Mouse (Mus musculus) limb, embryonic 10.5 days (tissue): ENCODE data around the gene Prg3. TPM values are rescaled to one million over a fixed set of nuclear protein-coding genes. Genes with fewer than 3 reads are reported as not detected.

Experiments
- DNase-seq: peaks from one replicate; pipeline ENCODE4 v3.0.0-alpha.2; 2017; ENCODE audit warnings: low spot score
- H3K27ac ChIP-seq: fragments of 300-500 bp; sonication (generic); 2 replicates; pipeline ENCODE4 v1.5.1; 2016; ENCODE audit warnings: mild to moderate bottlenecking
- H3K27me3 ChIP-seq: fragments of 300-500 bp; sonication (generic); 2 replicates; pipeline ENCODE4 v1.6.1; 2016; ENCODE audit warnings: low read depth, mild to moderate bottlenecking; ENCODE audit not compliant: poor library complexity, severe bottlenecking
- H3K36me3 ChIP-seq: fragments of 300-500 bp; sonication (generic); 2 replicates; pipeline ENCODE4 v1.6.1; 2016; ENCODE audit warnings: mild to moderate bottlenecking, moderate library complexity
- H3K4me1 ChIP-seq: fragments of 300-500 bp; sonication (generic); 2 replicates; pipeline ENCODE4 v1.6.1; 2016
- H3K4me3 ChIP-seq: fragments of 300-500 bp; sonication (generic); 2 replicates; pipeline ENCODE4 v1.5.1; 2016; ENCODE audit warnings: mild to moderate bottlenecking, moderate library complexity
- H3K9me3 ChIP-seq: fragments of 300-500 bp; sonication (generic); replicated peaks from 2 replicates; pipeline ENCODE4 v1.6.1; 2016; ENCODE audit warnings: mild to moderate bottlenecking
- WGBS: fragments of 180-500 bp; shearing (Covaris S2); methylation state at CpG from one replicate; pipeline ENCODE4 v1.1.7; 2016; 5-methylcytosine and 5-hydroxymethylcytosine counted together
- polyA plus RNA-seq: library from polyadenylated mRNA; unstranded; fragments of >200 nt; fragmentation: Nextera tagmentation; extraction: Ambion mirVana; gene quantifications from 2 replicates; pipeline ENCODE4 v1.2.1, GENCODE M21; 2016

The Prg3 gene
- polyA plus RNA-seq, 1 experiment from 2014 or later: 0.15 TPM

GRCm38 (mm10) chr2:85002575-85002974 is 14.6 kb downstream of the Prg3 start:
- Histone ChIP-seq H3K27me3 (no peaks in the 10 kb centered on the region), H3K4me1 (no peaks in the 10 kb centered on the region), H3K4me3 (no peak overlapping the region), H3K27ac (no peak overlapping the region), H3K36me3 (no peaks in the 10 kb centered on the region), H3K9me3 (no peaks in the 10 kb centered on the region)
- DNase-seq: no peak
- WGBS: 78% methylated on average over 8 of the region's 8 CpGs

GRCm38 (mm10) chr2:85004341-85004740 is 16.3 kb downstream of the Prg3 start:
- Histone ChIP-seq H3K9me3 (no peaks in the 10 kb centered on the region), H3K27me3 (no peaks in the 10 kb centered on the region), H3K36me3 (no peaks in the 10 kb centered on the region), H3K27ac (no peak overlapping the region), H3K4me3 (no peak overlapping the region), H3K4me1 (no peaks in the 10 kb centered on the region)
- 89% methylated on average over 4 of the region's 4 CpGs for WGBS
- no peak for DNase-seq

DNA sequence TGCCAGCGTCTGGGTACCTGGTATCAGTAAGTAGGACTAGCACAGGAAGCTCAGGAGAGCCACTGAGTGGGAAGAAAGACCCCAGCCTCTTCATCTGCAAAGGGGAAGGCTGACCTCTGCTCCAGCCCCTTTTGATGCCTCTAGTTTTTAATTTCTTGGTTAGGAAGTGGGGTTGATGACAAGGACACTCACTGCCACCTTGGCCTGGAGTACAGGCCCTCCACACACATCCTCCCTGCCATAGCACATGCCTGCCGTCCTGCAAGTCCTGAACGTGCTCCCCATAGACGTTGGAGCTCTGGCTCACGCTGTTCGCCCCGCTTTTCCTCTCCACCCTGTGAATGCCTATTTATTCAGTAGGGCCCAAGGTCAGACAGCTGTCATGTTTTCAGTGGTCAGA is 18.6 kb downstream of the Prg3 start:
- WGBS: 88% methylated on average over 7 of the region's 7 CpGs
- Histone ChIP-seq H3K9me3 (no peaks in the 10 kb centered on the region), H3K36me3 (no peaks in the 10 kb centered on the region), H3K27ac (no peak overlapping the region), H3K27me3 (no peaks in the 10 kb centered on the region), H3K4me3 (no peak overlapping the region), H3K4me1 (no peaks in the 10 kb centered on the region)
- no peak for DNase-seq

DNA sequence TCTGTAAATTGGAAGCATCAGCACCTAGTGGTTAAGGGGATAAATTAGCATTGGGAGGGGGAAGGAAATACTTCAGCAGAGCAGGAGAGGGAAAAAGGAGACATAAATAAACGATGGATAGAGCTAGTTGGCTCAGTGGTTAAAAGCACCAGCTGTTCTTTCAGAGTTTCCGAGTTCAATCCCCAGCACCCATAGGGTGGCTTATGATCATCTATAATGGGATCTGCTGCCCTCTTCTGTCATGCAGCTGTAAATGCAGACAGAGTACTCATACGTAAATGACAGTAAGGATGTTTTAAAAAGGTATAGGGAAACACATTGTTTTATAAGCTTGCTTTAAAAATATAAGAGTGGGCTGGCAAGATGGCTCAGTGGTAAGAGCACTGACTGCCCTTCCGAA is 19.7 kb downstream of the Prg3 start:
- WGBS: 34% methylated on average over 4 of the region's 4 CpGs
- Histone ChIP-seq H3K4me3 (no peak overlapping the region), H3K27me3 (no peaks in the 10 kb centered on the region), H3K9me3 (no peaks in the 10 kb centered on the region), H3K36me3 (no peaks in the 10 kb centered on the region), H3K27ac (no peak overlapping the region), H3K4me1 (no peaks in the 10 kb centered on the region)
- DNase-seq: no peak

DNA sequence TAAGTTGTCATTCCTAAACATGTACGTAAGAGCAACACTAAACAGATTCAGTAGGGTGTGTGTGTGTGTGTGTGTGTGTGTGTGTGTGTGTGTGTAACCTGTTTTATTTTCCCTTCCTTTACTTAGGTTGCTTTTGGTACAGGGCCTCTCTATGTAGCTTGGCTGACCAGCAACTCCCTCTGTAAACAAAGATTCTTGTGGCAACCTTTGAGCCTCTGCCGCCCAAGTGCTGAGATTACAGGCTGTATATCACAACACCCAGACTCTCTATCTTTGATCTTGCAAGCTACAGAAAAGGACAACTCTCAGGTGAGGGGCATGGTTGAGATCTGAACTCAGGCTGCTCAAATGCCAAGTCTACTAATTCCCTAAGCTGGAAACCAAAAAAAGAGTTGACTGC is 21.2 kb downstream of the Prg3 start:
- H3K4me3 ChIP-seq: no peak overlapping the region
- WGBS: 46% methylated on average over 2 of the region's 2 CpGs
- H3K27ac ChIP-seq: no peak overlapping the region
- H3K4me1 ChIP-seq: no peaks in the 10 kb centered on the region
- no peaks in the 10 kb centered on the region for H3K27me3 ChIP-seq
- H3K9me3 ChIP-seq: no peaks in the 10 kb centered on the region
- H3K36me3 ChIP-seq: no peaks in the 10 kb centered on the region
- no peak for DNase-seq

DNA sequence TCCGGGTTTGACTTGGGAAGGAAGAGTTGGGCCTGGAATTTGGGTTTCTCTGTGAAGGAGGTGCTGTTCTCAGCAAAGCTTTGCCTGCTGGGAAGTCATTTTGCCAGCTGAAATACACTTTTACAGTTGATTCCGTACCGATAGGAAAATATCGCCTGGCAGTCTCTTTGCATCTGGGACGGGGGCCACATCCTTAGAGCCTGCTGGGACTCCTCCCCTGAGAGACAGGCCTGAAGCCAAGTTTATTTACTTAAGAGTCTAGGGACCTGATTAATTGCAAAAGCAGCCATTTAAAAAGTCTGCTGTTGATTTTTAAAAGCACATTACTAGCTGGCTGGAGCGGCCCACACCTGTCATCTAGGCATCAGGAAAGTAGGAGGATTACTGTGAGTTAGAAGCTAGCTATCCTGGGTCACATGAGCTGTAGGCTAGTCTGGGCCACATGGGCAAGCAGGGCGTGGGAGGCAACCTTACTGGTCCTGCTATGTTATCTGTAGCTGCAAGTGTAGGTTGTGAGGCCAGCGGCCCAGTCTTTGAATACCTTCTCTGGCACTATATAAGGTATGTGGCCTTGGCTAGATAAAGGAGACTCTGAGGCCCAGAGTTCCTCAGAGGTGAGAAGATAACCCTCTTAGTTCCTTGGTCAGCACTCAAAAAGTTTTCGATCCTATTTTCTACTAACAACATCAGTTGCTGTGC is 24.0 kb downstream of the Prg3 start:
- WGBS: 70% methylated on average over 9 of the region's 9 CpGs
- no peak for DNase-seq
- H3K36me3 ChIP-seq: no peaks in the 10 kb centered on the region
- H3K27ac ChIP-seq: no peak overlapping the region
- no peaks in the 10 kb centered on the region for H3K27me3 ChIP-seq
- peaks cover 5% of the 10 kb centered on the region; the same call in 1 of the 2 replicates for H3K4me1 ChIP-seq
- H3K4me3 ChIP-seq: no peak overlapping the region
- no peaks in the 10 kb centered on the region for H3K9me3 ChIP-seq

DNA sequence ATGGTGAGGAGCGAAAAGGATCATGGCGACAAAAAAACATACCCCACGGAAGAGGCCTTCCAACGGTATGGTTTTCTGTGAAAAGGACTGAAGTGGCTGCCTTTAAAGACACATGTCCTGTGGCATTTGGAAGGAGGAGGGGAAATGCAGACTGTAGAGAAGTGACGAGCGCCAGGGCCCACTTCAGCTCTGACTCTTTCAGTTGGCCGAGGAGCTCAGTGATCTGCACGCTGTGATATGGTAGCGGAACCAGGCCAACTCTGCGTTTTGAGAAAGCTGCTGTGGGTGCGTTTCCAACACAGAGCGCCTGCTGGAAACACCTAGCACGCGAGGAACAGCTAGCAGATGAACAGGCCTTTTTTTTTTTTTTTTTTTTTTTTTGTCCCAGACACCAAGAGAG is 24.7 kb downstream of the Prg3 start:
- Histone ChIP-seq H3K4me1 (peaks cover 5% of the 10 kb centered on the region; the same call in 1 of the 2 replicates), H3K9me3 (no peaks in the 10 kb centered on the region), H3K36me3 (no peaks in the 10 kb centered on the region), H3K27ac (no peak overlapping the region), H3K4me3 (no peak overlapping the region), H3K27me3 (no peaks in the 10 kb centered on the region)
- 87% methylated on average over 14 of the region's 14 CpGs for WGBS
- no peak for DNase-seq

DNA sequence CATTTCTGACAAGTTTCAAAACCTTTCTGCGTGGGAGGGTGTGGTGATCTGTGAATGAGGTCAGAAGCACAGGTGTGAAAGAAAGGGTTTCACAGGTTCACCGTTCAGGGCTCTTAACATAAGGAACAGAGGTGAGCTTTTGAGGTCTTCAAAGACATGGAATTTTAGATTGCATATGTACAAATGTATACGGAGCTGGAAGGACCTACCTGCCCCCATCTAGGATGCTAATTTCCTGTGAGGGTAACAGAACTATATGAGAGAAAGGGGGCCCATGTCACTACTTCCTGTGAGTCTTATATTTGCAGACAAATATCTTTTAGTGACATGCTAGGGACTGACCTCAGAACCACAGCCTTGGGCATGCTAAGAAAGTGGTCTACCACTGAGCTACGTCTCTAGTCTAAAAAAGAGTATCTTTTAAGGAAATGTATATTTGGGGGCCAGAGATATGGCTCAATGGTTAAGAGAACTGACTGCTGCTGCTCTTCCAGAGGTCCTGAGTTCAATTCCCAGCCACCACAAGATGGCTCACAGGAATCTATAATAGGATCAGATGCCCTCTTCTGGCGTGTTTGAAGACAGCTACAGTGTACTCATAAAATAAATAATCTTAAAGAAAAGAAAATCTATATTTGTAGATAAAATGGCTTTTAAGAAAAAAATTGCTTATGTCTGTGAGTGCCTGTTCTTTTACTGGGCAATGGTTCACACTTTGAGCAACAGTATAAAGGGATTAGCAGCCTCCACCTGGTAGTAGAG is 26.0 kb downstream of the Prg3 start:
- H3K36me3 ChIP-seq: no peaks in the 10 kb centered on the region
- H3K27me3 ChIP-seq: no peaks in the 10 kb centered on the region
- no peak for DNase-seq
- peaks cover 5% of the 10 kb centered on the region; the same call in 1 of the 2 replicates for H3K4me1 ChIP-seq
- no peak overlapping the region for H3K27ac ChIP-seq
- no peaks in the 10 kb centered on the region for H3K9me3 ChIP-seq
- 85% methylated on average over 5 of the region's 5 CpGs for WGBS
- H3K4me3 ChIP-seq: no peak overlapping the region

GRCm38 (mm10) chr2:85014588-85014982 is 26.6 kb downstream of the Prg3 start:
- H3K27me3 ChIP-seq: no peaks in the 10 kb centered on the region
- 38% methylated on average over 3 of the region's 3 CpGs for WGBS
- no peak overlapping the region for H3K4me3 ChIP-seq
- H3K27ac ChIP-seq: no peak overlapping the region
- no peaks in the 10 kb centered on the region for H3K9me3 ChIP-seq
- peaks cover 5% of the 10 kb centered on the region; the same call in 1 of the 2 replicates for H3K4me1 ChIP-seq
- no peak for DNase-seq
- H3K36me3 ChIP-seq: no peaks in the 10 kb centered on the region

DNA sequence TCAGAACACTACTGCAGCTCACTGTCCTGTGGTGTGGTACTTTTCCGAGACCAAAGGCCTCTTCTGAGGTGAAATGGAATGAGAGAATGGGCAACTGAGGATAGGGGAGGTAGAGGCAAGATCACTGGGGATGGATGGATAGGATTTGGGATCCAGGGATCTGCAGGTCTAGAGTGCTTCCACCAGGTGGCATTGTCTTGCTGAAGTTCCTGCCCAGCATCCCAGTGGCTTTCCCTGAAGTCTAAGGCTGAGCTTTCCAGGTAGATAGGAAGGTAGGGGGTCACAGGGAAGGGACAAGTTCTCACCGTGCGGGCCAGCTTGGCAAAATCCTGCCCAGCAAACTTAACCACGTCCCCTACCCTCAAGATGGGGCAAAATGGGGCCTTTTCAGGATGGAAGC is 34.0 kb downstream of the Prg3 start:
- Histone ChIP-seq H3K4me1 (no peaks in the 10 kb centered on the region), H3K9me3 (no peaks in the 10 kb centered on the region), H3K27ac (no peak overlapping the region), H3K4me3 (no peak overlapping the region), H3K36me3 (no peaks in the 10 kb centered on the region), H3K27me3 (no peaks in the 10 kb centered on the region)
- WGBS: 18% methylated on average over 4 of the region's 4 CpGs
- DNase-seq: no peak

- H3K4me1 ChIP-seq: no peaks in the 10 kb centered on the region
- DNase-seq: no peak
- no peak overlapping the region for H3K4me3 ChIP-seq
- no peaks in the 10 kb centered on the region for H3K27me3 ChIP-seq
- WGBS: 76% methylated on average over 3 of the region's 3 CpGs
- H3K9me3 ChIP-seq: no peaks in the 10 kb centered on the region
- H3K27ac ChIP-seq: no peak overlapping the region
- H3K36me3 ChIP-seq: no peaks in the 10 kb centered on the region
These were observed 38.2 kb downstream of the Prg3 start for GRCm38 (mm10) chr2:85026178-85026577.

GRCm38 (mm10) chr2:85027281-85027680 is 39.3 kb downstream of the Prg3 start:
- Histone ChIP-seq H3K27ac (no peak overlapping the region), H3K36me3 (no peaks in the 10 kb centered on the region), H3K4me3 (no peak overlapping the region), H3K9me3 (no peaks in the 10 kb centered on the region), H3K27me3 (no peaks in the 10 kb centered on the region), H3K4me1 (no peaks in the 10 kb centered on the region)
- WGBS: 77% methylated on average over 5 of the region's 5 CpGs
- no peak for DNase-seq

DNA sequence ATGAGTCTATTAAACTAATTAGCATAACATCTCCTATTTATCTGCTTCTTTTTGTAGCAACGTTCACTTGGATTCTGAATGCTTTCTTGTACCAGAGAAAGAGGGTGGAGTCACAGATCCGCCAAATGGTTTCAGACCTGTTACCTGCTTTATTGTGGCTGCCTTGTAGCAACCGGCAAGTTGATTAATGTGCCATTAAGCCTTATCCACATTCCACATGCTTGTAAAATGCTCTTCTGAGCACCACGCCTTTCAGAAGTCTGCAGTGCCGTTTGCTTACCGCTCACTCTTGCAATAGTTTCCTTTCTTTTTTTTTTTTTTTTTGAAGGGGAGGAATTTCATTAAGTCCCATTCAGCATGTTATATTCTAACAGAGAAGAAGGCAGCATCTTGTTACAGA is 41.9 kb downstream of the Prg3 start:
- Histone ChIP-seq H3K9me3 (no peaks in the 10 kb centered on the region), H3K4me3 (no peak overlapping the region), H3K4me1 (no peaks in the 10 kb centered on the region), H3K36me3 (no peaks in the 10 kb centered on the region), H3K27me3 (no peaks in the 10 kb centered on the region), H3K27ac (no peak overlapping the region)
- DNase-seq: no peak
- 42% methylated on average over 6 of the region's 6 CpGs for WGBS
